Mouse (Mus musculus) stomach, postnatal 0 days (tissue): ENCODE measurements at regions not wholly inside any gene's neighbourhood (a gene's known extent, or its start where the extent isn't known, plus 50 kb on each side); places are given as distances from the start of the nearest gene placed in this dataset.

Experiments
- CTCF ChIP-seq: IDR thresholded peaks from 2 replicates; pipeline ENCODE4 v1.5.1; 2016; ENCODE audit warnings: antibody characterized with exemption, low read depth, mild to moderate bottlenecking, moderate library complexity
- EP300 ChIP-seq: optimal IDR thresholded peaks from 2 replicates; pipeline ENCODE3; 2016; ENCODE audit warnings: antibody characterized with exemption

DNA sequence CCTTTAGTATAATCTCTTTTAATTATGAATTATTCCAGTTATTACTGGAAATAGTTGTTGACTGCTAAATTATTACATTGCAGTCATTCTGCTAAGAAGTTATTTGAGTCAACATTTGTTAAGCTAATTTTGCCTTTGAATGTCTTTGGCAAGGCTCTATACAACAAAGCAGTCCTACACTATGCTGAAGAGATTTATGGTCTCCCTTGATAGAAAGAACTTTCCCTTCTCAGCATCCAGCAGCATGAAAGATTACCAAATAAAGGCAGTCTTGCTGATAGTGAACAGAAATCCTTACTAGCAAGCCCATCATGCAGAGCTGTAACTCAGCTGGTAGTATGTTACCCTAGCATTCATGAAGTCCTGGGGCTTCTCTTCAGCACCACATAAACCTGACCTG is 1419.4 kb upstream of the Dsel start:
- TF ChIP-seq CTCF (no peak), EP300 (no peak)
